Mouse (Mus musculus) brown adipose tissue, adult 24 weeks (tissue): ENCODE data around the gene Nle1. TPM values are rescaled to one million over a fixed set of nuclear protein-coding genes. Genes with fewer than 3 reads are reported as not detected.
A peak's percentile ranks its signal among the peaks of the same experiment; 100 is the strongest.

Experiments
- H3K27ac ChIP-seq: fragments of 200-500 bp; replicated peaks from 2 replicates; pipeline ENCODE4 v1.5.1; 2012; ENCODE audit warnings: low read depth, mild to moderate bottlenecking, low read length
- H3K4me1 ChIP-seq: fragments of 200-500 bp; 2 replicates; pipeline ENCODE4 v1.6.1; 2012; ENCODE audit warnings: low read length, mixed read lengths; ENCODE audit not compliant: control insufficient read depth, insufficient read depth, insufficient read length
- H3K4me3 ChIP-seq: fragments of 200-500 bp; 2 replicates; pipeline ENCODE4 v1.5.1; 2012; ENCODE audit warnings: low read depth, mild to moderate bottlenecking, low read length, moderate library complexity; ENCODE audit not compliant: insufficient read depth
- polyA plus RNA-seq: library from polyadenylated mRNA; stranded (reverse); fragments of >200 nt; gene quantifications from 2 replicates; pipeline ENCODE4 v1.2.4, GENCODE M21; 2012; ENCODE audit not compliant: missing spikeins, insufficient read depth, insufficient read length

Gene Nle1
- polyA plus RNA-seq, 1 experiment = 6.7 TPM

DNA sequence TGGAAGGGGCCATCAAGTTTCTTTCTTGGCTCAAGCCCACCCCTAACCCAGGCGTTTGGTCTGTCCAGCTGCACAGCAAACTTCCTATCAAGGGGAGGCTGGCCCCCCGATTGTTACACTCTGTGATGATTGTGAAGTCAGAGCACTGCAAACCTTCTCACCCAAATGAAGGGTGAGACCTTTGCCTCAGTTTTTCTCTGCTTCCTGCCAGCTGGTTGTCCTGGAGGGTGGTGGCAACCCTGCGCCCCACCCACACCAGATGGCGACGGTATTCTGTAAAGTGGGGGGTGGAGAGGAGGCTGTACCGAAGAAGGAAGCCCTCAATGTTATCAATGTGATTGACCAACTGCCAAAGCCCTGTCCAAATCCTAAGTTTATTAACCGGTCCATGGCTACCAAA lies 16.3 kb downstream of the Nle1 start, which contains the start of gene Fndc8:
TSS of gene Fndc8 (plus strand) at position 189 of the 400 bp plus-strand sequence.
- H3K4me1 ChIP-seq = peaks cover 2% of the 10 kb centered on the region; the same call in 1 of the 2 replicates
- H3K27ac ChIP-seq = no peak within 1 kb of the TSS; the same call in 1 of the 2 replicates
- peak within 1 kb of the TSS; percentile 8; the same call in 1 of the 2 replicates for H3K4me3 ChIP-seq

GRCm38 (mm10) chr11:82890342-82890762 lies 17.9 kb downstream of the Nle1 start, which contains the start of gene Rad51d:
Gene Rad51d (minus strand): TSS chr11:82890614.
- peaks cover 2% of the 10 kb centered on the region; the same call in 1 of the 2 replicates for H3K4me1 ChIP-seq
- H3K27ac ChIP-seq = peak within 1 kb of the TSS; percentile 78
- H3K4me3 ChIP-seq = peak within 1 kb of the TSS; percentile 82

- Histone ChIP-seq H3K27ac (peak overlapping the region; percentile 78), H3K4me1 (peaks cover 2% of the 10 kb centered on the region; the same call in 1 of the 2 replicates), H3K4me3 (peak overlapping the region; percentile 82)
Observed at GRCm38 (mm10) chr11:82889524-82890341, 18.5 kb downstream of the Nle1 start.

- peak overlapping the region; percentile 82 for H3K4me3 ChIP-seq
- H3K27ac ChIP-seq = peak overlapping the region; percentile 57
Observed at GRCm38 (mm10) chr11:82888491-82888946, 19.7 kb downstream of the Nle1 start.

DNA sequence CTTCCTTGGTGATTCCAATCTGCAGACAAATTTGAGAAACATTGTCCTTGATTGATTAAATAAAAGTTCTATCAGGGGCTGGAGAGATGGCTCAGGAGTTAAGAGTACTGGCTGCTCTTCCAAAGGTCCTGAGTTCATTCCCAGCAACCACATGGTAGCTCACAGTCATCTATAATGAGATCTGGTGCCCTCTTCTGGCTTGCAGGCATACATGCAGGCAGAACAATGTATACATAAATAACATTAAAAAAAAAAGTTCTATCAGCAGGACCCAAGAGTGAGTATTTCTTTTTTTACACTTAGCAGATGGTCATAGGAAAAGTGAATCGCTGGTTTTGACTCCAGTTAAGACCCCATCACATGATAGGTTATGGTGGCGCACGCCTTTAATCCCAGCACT lies 21.7 kb downstream of the Nle1 start:
- H3K4me1 ChIP-seq = peaks cover 2% of the 10 kb centered on the region; the same call in 1 of the 2 replicates
- no peak overlapping the region for H3K4me3 ChIP-seq
- no peak overlapping the region for H3K27ac ChIP-seq

More at GRCm38 (mm10) chr11:82888491-82888946, 19.7 kb downstream of the Nle1 start:
- peaks cover 2% of the 10 kb centered on the region; the same call in 1 of the 2 replicates for H3K4me1 ChIP-seq

DNA sequence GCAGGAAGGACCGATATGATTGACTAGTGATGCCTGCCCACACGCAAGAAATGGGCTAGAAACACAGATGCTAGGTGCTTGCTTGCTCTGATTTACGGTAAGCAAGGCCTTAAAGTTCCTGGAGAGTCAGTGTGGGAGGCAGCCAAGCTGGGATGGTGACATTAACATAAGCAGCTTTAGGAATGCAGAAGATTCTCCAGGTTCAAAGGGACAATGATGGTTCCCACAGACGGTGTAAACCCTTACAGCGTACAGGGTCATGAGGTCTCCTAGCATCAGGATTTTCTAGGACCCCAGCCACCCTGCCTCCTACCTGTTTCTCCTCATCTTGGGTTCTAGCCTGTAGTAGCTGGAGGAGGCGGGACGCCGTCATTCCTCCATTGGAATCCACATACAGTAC lies 25.0 kb downstream of the Nle1 start:
- Histone ChIP-seq H3K27ac (no peak overlapping the region), H3K4me3 (no peak overlapping the region), H3K4me1 (no peaks in the 10 kb centered on the region)

DNA sequence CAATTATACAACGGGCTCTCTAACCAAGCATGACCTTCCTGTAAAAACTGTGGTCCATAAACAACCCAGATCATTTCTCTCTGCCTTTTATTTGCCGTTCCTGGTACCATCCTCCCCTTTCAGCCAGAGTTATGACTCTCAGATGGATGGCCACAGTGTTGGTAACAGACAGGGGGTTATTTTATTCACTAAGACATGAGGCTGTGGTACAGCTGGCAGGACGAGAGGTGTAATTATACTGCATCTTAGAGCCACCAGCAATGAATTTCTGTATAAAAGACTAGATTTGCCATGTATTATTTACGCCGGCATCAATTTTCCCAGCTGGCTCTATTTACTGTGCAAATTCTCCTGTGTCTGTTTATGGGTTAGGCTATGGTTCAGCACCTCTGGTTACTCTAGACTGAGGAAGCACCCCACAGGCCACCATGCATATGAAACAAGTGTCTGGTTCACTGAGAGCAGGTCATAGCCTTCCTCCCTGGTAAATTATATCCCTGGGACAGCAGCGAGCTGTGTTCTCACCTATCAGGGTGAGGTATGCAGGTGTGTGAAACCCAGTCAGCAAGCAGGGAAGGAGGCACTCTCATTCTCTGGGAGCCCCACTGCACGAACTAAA lies 30.4 kb downstream of the Nle1 start:
- H3K4me1 ChIP-seq = no peaks in the 10 kb centered on the region
- H3K4me3 ChIP-seq = no peak overlapping the region
- H3K27ac ChIP-seq = no peak overlapping the region

GRCm38 (mm10) chr11:82875631-82876030 lies 32.6 kb downstream of the Nle1 start:
- Histone ChIP-seq H3K4me1 (no peaks in the 10 kb centered on the region), H3K27ac (no peak overlapping the region)

GRCm38 (mm10) chr11:82874924-82875323 lies 33.3 kb downstream of the Nle1 start:
- H3K4me3 ChIP-seq = no peak overlapping the region
- H3K27ac ChIP-seq = no peak overlapping the region
- no peaks in the 10 kb centered on the region for H3K4me1 ChIP-seq

More at GRCm38 (mm10) chr11:82875631-82876030, 32.6 kb downstream of the Nle1 start:
- H3K4me3 ChIP-seq = no peak overlapping the region

- Histone ChIP-seq H3K4me1 (peaks cover 2% of the 10 kb centered on the region; the same call in 1 of the 2 replicates), H3K27ac (peak within 1 kb of the TSS; percentile 64), H3K4me3 (peak within 1 kb of the TSS; percentile 86)
Observed at GRCm38 (mm10) chr11:82871031-82871446, 37.2 kb downstream of the Nle1 start, which contains the start of gene Rffl. Gene Rffl (minus strand): TSS chr11:82871210.

DNA sequence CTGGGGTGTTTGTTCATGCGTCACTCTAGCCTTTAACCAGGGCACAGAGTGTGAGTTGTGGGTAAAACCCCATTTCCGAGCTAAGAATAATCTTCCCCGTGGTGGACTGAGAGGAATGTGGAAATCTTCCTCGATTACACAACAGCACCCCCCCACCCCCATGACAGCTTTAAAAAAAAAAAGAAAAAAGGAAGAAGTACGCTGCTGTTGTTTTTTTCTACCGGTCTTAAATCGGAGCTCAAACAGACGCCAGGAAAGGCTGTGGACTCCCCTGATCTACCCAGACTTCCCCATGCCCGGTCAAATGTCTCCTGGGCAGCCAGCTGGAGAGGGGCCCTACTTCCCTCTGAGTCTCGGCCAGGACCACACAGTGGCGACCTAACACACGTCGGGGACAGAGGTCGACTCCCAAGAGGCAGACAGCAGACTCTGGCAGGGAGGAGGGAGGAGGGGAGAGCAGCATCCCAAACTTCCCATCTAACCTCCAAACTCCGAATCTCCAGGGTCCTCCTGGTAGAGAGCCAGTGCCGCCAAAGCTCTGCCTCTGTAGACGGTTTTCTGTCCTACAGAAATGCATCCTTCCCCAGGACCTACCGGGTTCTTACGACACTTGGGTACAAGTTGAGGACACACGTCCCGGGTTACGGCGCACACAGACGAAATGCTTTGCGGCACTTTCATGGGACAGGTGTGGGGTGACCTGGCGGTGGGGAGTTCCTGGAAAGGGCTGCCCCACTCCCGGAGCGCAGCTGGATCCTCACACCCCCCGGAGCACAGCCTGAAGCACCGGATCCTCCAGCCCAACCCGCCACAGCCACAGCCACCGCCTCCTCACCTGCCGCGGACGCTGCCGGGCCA lies 37.8 kb downstream of the Nle1 start:
- peak overlapping the region; percentile 64 for H3K27ac ChIP-seq
- H3K4me1 ChIP-seq = peaks cover 2% of the 10 kb centered on the region; the same call in 1 of the 2 replicates
- H3K4me3 ChIP-seq = peak overlapping the region; percentile 86

- peak overlapping the region; percentile 86 for H3K4me3 ChIP-seq
- peak overlapping the region; percentile 64 for H3K27ac ChIP-seq
- peaks cover 2% of the 10 kb centered on the region; the same call in 1 of the 2 replicates for H3K4me1 ChIP-seq
Observed at GRCm38 (mm10) chr11:82869506-82870172, 38.6 kb downstream of the Nle1 start.

DNA sequence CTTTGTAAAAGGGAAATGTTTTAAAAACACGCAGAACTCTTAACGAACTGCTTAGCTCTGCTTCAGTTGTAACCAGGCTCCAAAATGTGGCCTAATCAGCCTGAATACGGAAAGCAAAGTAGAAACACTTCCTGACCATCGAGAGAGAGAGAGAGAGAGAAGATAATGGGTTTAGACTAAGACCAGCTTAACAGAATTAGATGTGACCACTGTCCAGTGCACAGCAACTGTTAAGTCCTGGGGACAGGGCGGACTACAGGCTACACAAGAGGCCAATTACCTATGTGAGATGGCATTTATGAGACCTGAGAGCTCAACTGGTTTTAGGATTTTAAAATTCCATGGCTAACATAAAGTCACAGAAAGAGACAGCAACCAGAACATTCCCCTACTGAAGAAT lies 40.3 kb downstream of the Nle1 start:
- peaks cover 2% of the 10 kb centered on the region; the same call in 1 of the 2 replicates for H3K4me1 ChIP-seq
- H3K27ac ChIP-seq = no peak overlapping the region

More for the DNA sequence above, 40.3 kb downstream of the Nle1 start:
- H3K4me3 ChIP-seq = no peak overlapping the region
